Mouse (Mus musculus) heart, embryonic 16.5 days (tissue): ENCODE results near the gene Eml1. TPM values are rescaled to one million over a fixed set of nuclear protein-coding genes. Genes with fewer than 3 reads are reported as not detected.

Experiments
- polyA plus RNA-seq: library from polyadenylated mRNA; unstranded; fragments of >200 nt; fragmentation: Nextera tagmentation; extraction: Ambion mirVana; gene quantifications from 2 replicates; pipeline ENCODE4 v1.2.1, GENCODE M21; 2015

Gene Eml1
- polyA plus RNA-seq, 1 experiment from 2014 or later: 84.9 TPM

Other genes starting within 250 kb of the Eml1 start
- 75.8 and 75.9 TPM in 2 replicates for gene Setd3, start 191.6 kb upstream of the Eml1 start, polyA plus RNA-seq
- gene Ccnk, start 191.4 kb upstream of the Eml1 start, polyA plus RNA-seq: 2.0 and 2.4 TPM in 2 replicates
- 4.2 and 4.6 TPM in 2 replicates for gene Ccdc85c, start 95.5 kb upstream of the Eml1 start, polyA plus RNA-seq
- gene Hhipl1, start 64.7 kb upstream of the Eml1 start, polyA plus RNA-seq: 0.84 and 0.95 TPM in 2 replicates
- 4.9 TPM in 2 replicates for gene Cyp46a1, start 36.6 kb upstream of the Eml1 start, polyA plus RNA-seq
- 25.8 and 31.0 TPM in 2 replicates for gene Evl, start 183.8 kb downstream of the Eml1 start, polyA plus RNA-seq